ENCODE assay signal across 23 mouse cellular contexts in genomic region chr6:17492062-17492461, GRCm38 (mm10). TPM values are rescaled to one million over a fixed set of nuclear protein-coding genes. Genes with fewer than 3 reads are reported as not detected.
DNase-seq lines count a peak whose midpoint lies in the region; ATAC-seq and TF ChIP-seq lines count a peak whose summit lies in the region.
"Had no signal": no experiment of that assay in that cellular context is flagged by ENCODE, and none has a peak within 500 bp of the region (broad histone marks: within the 10 kb centered on the region; RNA-seq: fewer than 3 reads in every experiment).

No protein-coding gene starts in this region.

- H3K27ac ChIP-seq in kidney, adult 2 months (ENCODE audit: insufficient read depth, low read depth, low read length): peak overlapping the region; percentile 43
- peak overlapping the region; percentile 48; the same call in 1 of the 2 replicates for H3K27ac ChIP-seq in liver, embryonic 16.5 days (ENCODE audit: low read length)
- no peak overlapping the region for H3K27ac ChIP-seq in liver, embryonic 11.5 days (ENCODE audit: low read depth, low read length)
- H3K27ac ChIP-seq: embryonic facial prominence, embryonic 13.5 days; embryonic facial prominence, embryonic 15.5 days; forebrain, embryonic 10.5 days; forebrain, embryonic 12.5 days had no signal

- no peak for TF ChIP-seq CTCF in kidney, adult 2 months (conservative IDR thresholded peaks at IDR 0.05; ENCODE audit: insufficient read depth, insufficient read length, low read depth, low read length)

- H3K4me1 ChIP-seq in kidney, adult 2 months (ENCODE audit: control insufficient read depth, insufficient read depth, low read length): peaks cover 26% of the 10 kb centered on the region
- peaks cover 4% of the 10 kb centered on the region for H3K4me1 ChIP-seq in liver, embryonic 16.5 days (ENCODE audit: control insufficient read depth, low read depth, low read length)
- H3K4me1 ChIP-seq in liver, embryonic 11.5 days (replicated peaks; ENCODE audit: control insufficient read depth, insufficient read depth, low read length): no peaks in the 10 kb centered on the region
- H3K4me1 ChIP-seq: forebrain, embryonic 12.5 days had no signal

- H3K36me3 ChIP-seq in kidney, adult 2 months (ENCODE audit: control insufficient read depth, insufficient read depth, low read length): peaks cover 7% of the 10 kb centered on the region
- H3K36me3 ChIP-seq in liver, embryonic 16.5 days (ENCODE audit: control insufficient read depth, insufficient read depth): no peaks in the 10 kb centered on the region
- no peaks in the 10 kb centered on the region for H3K36me3 ChIP-seq in liver, embryonic 11.5 days (ENCODE audit: control insufficient read depth, insufficient read depth, low read length)
- H3K36me3 ChIP-seq: embryonic facial prominence, embryonic 13.5 days; embryonic facial prominence, embryonic 15.5 days; forebrain, embryonic 10.5 days; forebrain, embryonic 12.5 days had no signal

- DNase-seq in kidney, adult 2 months: no peak
- no peak for DNase-seq in kidney, postnatal 25 days
- DNase-seq in liver, embryonic 11.5 days (ENCODE audit: low spot score): no peak
- DNase-seq in ZHBTc4 (ENCODE audit: low read depth, low spot score): peak; percentile 12
- DNase-seq: adrenal gland, adult 2 months; adrenal gland, postnatal 10 days; adrenal gland, postnatal 25 days; cerebellum, adult 11 months; cerebellum, adult 18-20 months; cerebellum, adult 8-10 months; cerebellum, adult 9-11 months; cerebellum, postnatal 14 days; cerebellum, postnatal 36 days; embryo, embryonic 11 days had no signal

- H3K4me3 ChIP-seq in kidney, adult 2 months (ENCODE audit: insufficient read depth, low read depth, low read length): no peak overlapping the region
- no peak overlapping the region for H3K4me3 ChIP-seq in liver, embryonic 16.5 days (ENCODE audit: low read depth, low read length)
- H3K4me3 ChIP-seq in liver, embryonic 11.5 days (ENCODE audit: low read depth, low read length): no peak overlapping the region
- H3K4me3 ChIP-seq: embryonic facial prominence, embryonic 13.5 days; embryonic facial prominence, embryonic 15.5 days; erythroblast, embryonic 14.5 days; forebrain, embryonic 10.5 days; forebrain, embryonic 12.5 days had no signal

- no peak for TF ChIP-seq POLR2A in kidney, adult 2 months (IDR thresholded peaks at IDR 0.05; ENCODE audit: low read depth, low read length)

- H3K4me2 ChIP-seq in liver, embryonic 16.5 days (ENCODE audit: low read depth, low read length): no peak overlapping the region
- H3K4me2 ChIP-seq in liver, embryonic 11.5 days: no peak overlapping the region
- H3K4me2 ChIP-seq: embryonic facial prominence, embryonic 13.5 days; embryonic facial prominence, embryonic 15.5 days; forebrain, embryonic 12.5 days had no signal

- peak; percentile 54; the same call in 1 of the 2 replicates for ATAC-seq in liver, embryonic 16.5 days (ENCODE audit: low read depth)
- no peak for ATAC-seq in liver, embryonic 11.5 days (replicated peaks; ENCODE audit: low FRiP score)
- ATAC-seq in activated CD4-positive, CD25-positive, alpha-beta regulatory T cell, adult 4 months: no peak
- ATAC-seq: forebrain, embryonic 14.5 days; forebrain, embryonic 16.5 days had no signal

- WGBS in kidney, adult 2 months: 89% methylated on average over 8 of the region's 8 CpGs
- WGBS in liver, embryonic 16.5 days (ENCODE audit: insufficient replicate concordance): 66% methylated on average over 8 of the region's 8 CpGs
- WGBS in liver, embryonic 11.5 days: 78% methylated on average over 8 of the region's 8 CpGs

- H3K9me3 ChIP-seq in liver, embryonic 16.5 days (replicated peaks; ENCODE audit: control insufficient read depth, low read length): no peaks in the 10 kb centered on the region
- no peaks in the 10 kb centered on the region for H3K9me3 ChIP-seq in liver, embryonic 11.5 days (ENCODE audit: control insufficient read depth, low read length)
- H3K9me3 ChIP-seq: embryonic facial prominence, embryonic 13.5 days; embryonic facial prominence, embryonic 15.5 days; forebrain, embryonic 10.5 days; forebrain, embryonic 12.5 days had no signal

- no peak overlapping the region for H3K9ac ChIP-seq in liver, embryonic 16.5 days (ENCODE audit: low read depth, low read length)
- no peak overlapping the region for H3K9ac ChIP-seq in liver, embryonic 11.5 days (ENCODE audit: low read depth, low read length)
- H3K9ac ChIP-seq: embryonic facial prominence, embryonic 13.5 days; embryonic facial prominence, embryonic 15.5 days; forebrain, embryonic 12.5 days had no signal

- H3K27me3 ChIP-seq in kidney, adult 2 months (replicated peaks; ENCODE audit: control insufficient read depth, insufficient read depth, low read length): no peaks in the 10 kb centered on the region
- no peaks in the 10 kb centered on the region for H3K27me3 ChIP-seq in liver, embryonic 16.5 days (ENCODE audit: control insufficient read depth, insufficient read depth, low read depth, low read length)
- no peaks in the 10 kb centered on the region for H3K27me3 ChIP-seq in liver, embryonic 11.5 days (replicated peaks; ENCODE audit: control insufficient read depth, insufficient read depth, low read length)
- H3K27me3 ChIP-seq: embryonic facial prominence, embryonic 13.5 days; embryonic facial prominence, embryonic 15.5 days; forebrain, embryonic 12.5 days had no signal

RNA-seq across cellular contexts. Expression of gene Met, which starts 28.5 kb away (rescaled TPM):
- 31.1 and 36.6 TPM in 2 replicates for polyA plus RNA-seq in kidney, adult 2 months (2012; rRNA removed)
- 6.1 and 6.9 TPM in 2 replicates for polyA plus RNA-seq in liver, embryonic 16.5 days (2015; fragmentation: Nextera tagmentation; extraction: Ambion mirVana)
- polyA plus RNA-seq in liver, embryonic 11.5 days (2014; fragmentation: Nextera tagmentation; extraction: Ambion mirVana): 7.8 and 8.2 TPM in 2 replicates
- polyA plus RNA-seq in activated CD4-positive, CD25-positive, alpha-beta regulatory T cell, adult 4 months (2017; shearing (Covaris generic)): not detected
- polyA plus RNA-seq: erythroblast, embryonic 14.5 days had no signal
